Mouse (Mus musculus): Measurements from ENCODE around the gene Degs2. TPM values are rescaled to one million over a fixed set of nuclear protein-coding genes. Genes with fewer than 3 reads are reported as not detected.

Degs2 gene
- total RNA-seq (2023) = not detected

GRCm38 (mm10) chr12:108702185-108702584 lies at the start of gene Degs2:
TSS of gene Degs2 (minus strand) at chr12:108702315.

Other genes with a start within 250 kb of the Degs2 start
- gene Evl, start 147.6 kb downstream of the Degs2 start, total RNA-seq (2023) = 10 to 100 TPM; 38.6 to 56.5 TPM
- gene Yy1, start 90.7 kb upstream of the Degs2 start, total RNA-seq (2023) = 10 to 100 TPM; 60.6 to 66.7 TPM
- 1 to 10 TPM; 2.6 to 3.2 TPM for gene Slc25a29, start 133.6 kb upstream of the Degs2 start, total RNA-seq (2023)
- 1 to 10 TPM; 1.1 to 2.1 TPM for gene Slc25a47, start 133.7 kb upstream of the Degs2 start, total RNA-seq (2023)
- gene Wdr25, start 191.3 kb upstream of the Degs2 start, total RNA-seq (2023) = 1 to 10 TPM; 5.6 to 6.1 TPM
- gene Wars, start 191.9 kb upstream of the Degs2 start, total RNA-seq (2023) = 10 to 100 TPM; 22.0 to 22.5 TPM

Data from neutrophil, adult 59 days (primary cell).